Mouse (Mus musculus) myocyte (in vitro differentiated cells): ENCODE data around the gene Lingo3.

ENCODE experiments used
- MAX ChIP-seq: IDR thresholded peaks from one replicate; pipeline ENCODE4 v1.6.1; 2011; ENCODE audit warnings: low read depth, mild to moderate bottlenecking, control low read depth
- MYOD1 ChIP-seq, 3 experiments: IDR thresholded peaks; one replicate each; pipeline ENCODE4 v1.6.1; 2011; ENCODE audit warnings: control low read depth in 2 of 3, low read depth in 2 of 3, mild to moderate bottlenecking in 2 of 3, moderate library complexity in 1 of 3; ENCODE audit not compliant: insufficient read length in 2 of 3, control insufficient read depth in 1 of 3
- POLR2A ChIP-seq: IDR thresholded peaks from one replicate; pipeline ENCODE4 v1.6.1; 2011; ENCODE audit warnings: low read depth, mild to moderate bottlenecking, control low read depth, moderate library complexity; ENCODE audit not compliant: insufficient read length
- USF1 ChIP-seq: IDR thresholded peaks from one replicate; pipeline ENCODE4 v1.6.1; 2011; ENCODE audit warnings: low read depth, mild to moderate bottlenecking, control low read depth, moderate library complexity

DNA sequence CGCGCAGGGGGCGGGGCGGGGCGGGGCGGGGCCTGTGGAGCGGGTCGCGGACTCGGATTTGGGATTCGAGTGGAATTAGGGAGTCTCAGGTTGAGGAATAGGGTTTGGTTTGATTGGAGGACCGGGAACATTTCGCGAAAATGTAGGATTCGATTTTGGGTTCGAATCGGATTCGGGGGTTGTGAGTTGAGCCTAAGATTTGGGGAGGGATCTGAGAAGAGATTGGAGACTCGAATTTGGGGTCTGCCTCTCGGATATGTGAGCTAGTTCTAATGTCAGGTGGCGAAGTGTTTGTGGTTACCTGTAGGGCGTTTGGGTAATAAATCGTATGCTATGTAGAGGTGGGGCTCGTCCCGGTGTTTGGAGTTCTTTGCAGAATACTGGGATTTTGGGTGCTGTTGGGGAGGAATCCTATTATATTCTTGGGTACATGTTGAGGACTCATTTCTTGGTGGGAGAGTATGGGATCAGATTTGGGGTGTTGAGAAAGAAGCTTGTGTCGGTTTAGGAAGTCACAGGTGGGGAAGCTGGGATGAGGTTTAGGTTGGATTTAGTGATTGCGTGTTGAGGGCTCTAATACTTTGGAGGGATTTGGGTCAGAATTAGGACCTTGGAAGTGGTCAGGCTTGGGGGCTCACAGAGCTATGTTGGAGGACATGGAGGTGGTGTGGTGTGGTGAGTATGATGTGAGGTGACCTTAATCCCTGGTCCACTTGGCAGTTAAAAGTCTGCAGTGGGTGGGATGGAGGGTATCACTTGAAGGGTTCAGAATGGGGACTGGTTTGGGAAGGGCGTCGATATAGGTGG, 16.6 kb downstream of the Lingo3 start:
- TF ChIP-seq MYOD1 (IDR thresholded peaks at IDR 0.05; ENCODE audit: control insufficient read depth in 1 of 3, insufficient read length in 2 of 3, low read depth in 2 of 3) (no peak), POLR2A (no peak), MAX (no peak), USF1 (no peak)
